Mouse (Mus musculus): Measurements from ENCODE around the gene Gm17359.

DNA sequence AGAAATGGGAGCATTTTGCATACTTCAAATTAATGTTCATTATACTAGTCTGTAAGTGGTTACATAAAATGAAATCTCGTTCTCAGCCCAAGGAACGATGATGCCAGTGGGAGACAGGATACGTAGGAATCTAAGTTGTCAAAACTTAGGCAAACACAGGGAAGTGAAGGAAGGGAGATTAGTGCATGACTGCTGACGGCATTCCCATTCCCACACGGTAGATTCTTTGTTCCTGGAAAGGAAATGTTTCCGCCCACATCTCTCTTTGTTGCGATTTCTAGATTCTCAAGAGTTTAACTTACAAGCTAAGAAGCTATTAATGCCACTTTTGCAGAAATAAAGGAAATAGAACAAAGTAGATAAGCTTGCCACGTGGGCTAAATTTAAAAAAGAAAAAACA lies 29.6 kb downstream of the Gm17359 start:
- TF ChIP-seq CTCF (IDR thresholded peaks at IDR 0.05; ENCODE audit: low read depth) (no peak), EP300 (IDR thresholded peaks at IDR 0.05; ENCODE audit: low read depth) (no peak)

Data from liver, embryonic 14.5 days (tissue).